Mouse (Mus musculus): ENCODE measurements around the gene Ifit1bl2.
"Not testable (repeated sequence)": the region's sequence is repeated elsewhere in the genome, so short reads cannot be mapped to it uniquely, and the experiment has no call there.

The Ifit1bl2 gene

DNA sequence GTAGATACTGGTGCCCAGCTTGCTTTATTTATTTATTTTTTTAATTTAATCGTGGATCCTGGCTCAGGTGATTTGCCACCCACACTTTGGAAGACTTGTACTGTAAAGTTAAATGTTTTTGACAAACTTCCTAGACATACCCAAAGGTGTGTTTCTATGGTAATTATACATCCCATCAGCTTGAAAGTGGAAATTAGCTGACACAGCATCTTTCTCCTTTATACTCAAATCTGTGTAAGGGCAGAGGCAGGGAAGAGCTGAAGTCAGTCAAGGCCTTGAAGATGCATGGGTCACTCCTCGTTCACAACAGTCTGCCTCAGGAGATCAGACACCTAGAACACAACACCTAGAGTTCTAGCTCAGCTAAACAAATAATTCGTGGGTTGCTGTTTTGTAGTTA is 30.4 kb downstream of the Ifit1bl2 start:
- DNase-seq (ENCODE audit: low spot score): not testable (repeated sequence)

DNA sequence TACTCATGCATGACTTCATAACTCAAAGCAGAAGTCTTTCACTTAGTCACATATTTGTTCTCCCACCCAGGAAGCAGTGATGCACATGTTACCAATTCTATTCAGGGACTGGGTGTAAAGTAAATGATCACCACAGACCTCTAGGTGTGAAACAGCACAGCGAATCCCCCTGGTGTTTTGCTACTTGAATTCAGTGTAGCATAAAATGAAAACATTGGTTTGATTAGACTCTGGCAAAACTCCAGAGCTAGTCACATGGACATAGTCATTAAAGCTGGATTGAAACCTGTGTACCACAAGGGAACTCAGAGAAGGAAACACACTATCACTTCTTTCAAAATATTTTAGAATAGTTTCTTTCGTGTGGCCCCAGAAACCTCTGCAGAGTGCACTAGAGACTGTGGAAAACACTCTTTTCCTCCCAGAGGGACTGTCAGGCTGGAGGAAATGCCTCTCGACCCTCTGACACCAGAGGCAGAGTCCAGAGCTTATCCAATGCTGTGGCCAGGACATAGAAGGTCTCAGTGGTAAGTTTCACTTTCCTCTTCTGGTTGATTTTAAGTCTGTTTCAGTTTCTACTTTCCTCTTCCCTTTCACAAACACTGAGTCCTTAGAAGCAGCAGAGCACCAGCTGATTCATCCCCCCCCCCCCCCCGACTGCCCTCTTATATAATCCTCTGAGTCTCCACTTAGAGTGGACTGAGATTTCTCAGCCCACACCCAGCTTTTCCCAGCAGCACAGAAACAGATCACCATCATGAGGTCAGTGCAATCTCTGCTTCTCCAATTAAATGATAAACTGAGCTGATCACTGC is 33.1 kb downstream of the Ifit1bl2 start, which contains the start of gene Ifit3b:
TSS of gene Ifit3b (plus strand) at position 734 of the 815 bp plus-strand sequence.
- not testable (repeated sequence) for DNase-seq (ENCODE audit: low spot score)

DNA sequence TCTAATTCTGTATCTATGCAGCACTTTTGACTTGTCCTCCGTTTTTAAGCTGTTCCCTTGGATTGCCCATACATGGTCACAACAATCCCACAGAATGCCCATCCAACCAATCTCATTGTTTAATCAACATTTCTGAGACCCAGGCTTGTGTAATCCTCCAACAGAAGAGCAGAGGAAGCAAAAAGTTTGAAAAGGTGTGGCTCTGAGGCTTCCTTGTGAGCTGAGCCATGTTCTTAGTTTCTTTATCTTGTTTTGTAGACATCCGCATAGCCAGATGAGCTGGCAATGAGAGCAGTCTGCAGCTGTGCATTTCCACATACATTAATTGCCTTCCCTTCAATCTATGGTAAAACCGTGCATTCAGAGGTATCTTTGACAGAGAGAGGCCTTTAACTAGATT is 35.1 kb downstream of the Ifit1bl2 start:
- DNase-seq (ENCODE audit: low spot score): no peak

DNA sequence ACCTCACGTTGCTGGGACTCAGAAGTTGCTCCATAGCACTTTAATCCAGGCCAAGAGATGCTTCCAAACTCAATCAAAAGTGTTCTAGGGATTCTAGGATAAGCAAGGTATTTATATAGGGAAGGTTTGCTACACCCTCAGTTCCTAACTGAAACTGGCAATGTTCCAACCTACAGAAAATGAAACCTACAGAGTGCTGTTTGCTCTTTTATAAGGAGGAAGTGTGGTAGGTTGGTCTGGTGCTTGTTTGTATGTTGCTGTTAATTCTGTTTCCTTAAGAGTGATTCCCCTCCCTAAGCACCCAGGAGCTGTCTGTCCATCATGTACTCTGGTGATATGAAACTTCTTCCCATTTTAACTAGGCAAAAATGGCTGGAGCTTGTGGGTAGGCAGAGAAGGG is 38.7 kb downstream of the Ifit1bl2 start, which contains the start of gene Ifit1bl1:
TSS of gene Ifit1bl1 (minus strand) at position 69 of the 400 bp plus-strand sequence.
- DNase-seq (ENCODE audit: low spot score): not testable (repeated sequence)

DNA sequence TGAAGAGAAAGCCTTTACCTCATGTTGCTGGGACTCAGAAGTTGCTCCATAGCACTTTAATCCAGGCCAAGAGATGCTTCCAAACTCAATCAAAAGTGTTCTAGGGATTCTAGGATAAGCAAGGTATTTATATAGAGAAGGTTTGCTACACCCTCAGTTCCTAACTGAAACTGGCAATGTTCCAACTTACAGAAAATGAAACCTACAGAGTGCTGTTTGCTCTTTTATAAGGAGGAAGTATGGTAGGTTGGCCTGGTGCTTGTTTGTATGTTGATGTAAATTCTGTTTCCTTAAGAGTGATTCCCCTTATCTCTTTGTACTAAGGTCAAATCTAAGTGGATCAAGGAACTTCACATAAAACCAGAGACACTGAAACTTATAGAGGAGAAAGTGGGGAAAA is 41.3 kb downstream of the Ifit1bl2 start:
- not testable (repeated sequence) for DNase-seq (ENCODE audit: low spot score)

DNA sequence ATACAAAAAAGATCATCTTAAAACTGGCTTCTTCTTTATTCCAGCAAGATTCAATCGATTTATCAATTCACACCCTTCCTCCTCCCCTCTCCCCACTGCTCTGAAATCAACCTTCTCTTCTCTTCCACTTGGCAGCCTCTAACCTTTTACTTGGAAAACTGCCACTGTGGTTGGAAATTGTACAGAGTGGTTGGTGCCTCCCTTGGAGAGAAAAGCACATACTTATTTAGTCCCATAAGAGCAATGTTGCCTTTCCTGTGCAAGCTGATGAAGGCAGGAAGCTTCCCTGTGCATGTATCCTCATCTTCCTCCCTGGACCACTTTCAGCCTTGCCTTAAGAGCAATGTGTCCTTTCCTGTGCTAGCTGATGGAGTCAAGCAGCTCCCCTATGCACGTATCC is 42.2 kb downstream of the Ifit1bl2 start:
- no peak for DNase-seq (ENCODE audit: low spot score)

DNA sequence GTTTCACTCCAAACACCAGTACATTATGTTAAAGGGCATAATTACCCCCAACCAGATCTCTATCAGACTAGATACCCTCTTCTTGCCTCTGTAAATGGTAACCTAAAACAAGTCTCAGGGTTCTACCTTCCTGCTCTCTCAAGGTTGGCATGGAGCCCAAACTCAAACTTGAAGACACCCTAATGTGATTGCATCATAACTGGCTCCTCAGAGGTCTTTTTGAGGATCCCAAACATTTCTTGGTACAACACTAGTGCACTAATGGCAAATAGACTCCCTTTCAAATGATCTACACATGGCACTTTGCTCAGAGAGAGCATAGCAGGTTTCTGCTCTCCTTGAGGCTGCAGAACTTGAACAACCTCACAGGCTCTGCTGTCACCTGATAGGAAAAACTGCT is 43.7 kb downstream of the Ifit1bl2 start:
- no peak for DNase-seq (ENCODE audit: low spot score)

DNA sequence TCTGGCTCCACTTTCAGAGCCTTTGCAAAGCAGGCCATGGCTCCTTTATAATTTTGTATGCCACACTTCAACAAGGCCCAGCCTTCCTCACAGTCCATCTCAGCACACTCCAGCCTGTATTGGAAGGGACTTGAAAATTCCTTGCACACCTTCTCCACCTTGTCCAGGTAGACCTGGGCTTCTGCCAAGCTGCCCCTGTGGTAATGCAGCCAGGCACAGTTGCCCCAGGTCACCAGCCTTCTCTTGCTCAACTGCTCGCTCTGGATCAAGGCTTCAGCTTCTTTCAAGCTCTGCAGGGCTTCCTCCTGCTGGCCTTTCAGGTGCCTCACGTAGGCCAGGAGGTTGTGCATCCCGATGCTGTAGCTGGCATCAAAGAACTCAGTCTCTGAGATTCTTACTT is 46.0 kb downstream of the Ifit1bl2 start:
- not testable (repeated sequence) for DNase-seq (ENCODE audit: low spot score)

DNA sequence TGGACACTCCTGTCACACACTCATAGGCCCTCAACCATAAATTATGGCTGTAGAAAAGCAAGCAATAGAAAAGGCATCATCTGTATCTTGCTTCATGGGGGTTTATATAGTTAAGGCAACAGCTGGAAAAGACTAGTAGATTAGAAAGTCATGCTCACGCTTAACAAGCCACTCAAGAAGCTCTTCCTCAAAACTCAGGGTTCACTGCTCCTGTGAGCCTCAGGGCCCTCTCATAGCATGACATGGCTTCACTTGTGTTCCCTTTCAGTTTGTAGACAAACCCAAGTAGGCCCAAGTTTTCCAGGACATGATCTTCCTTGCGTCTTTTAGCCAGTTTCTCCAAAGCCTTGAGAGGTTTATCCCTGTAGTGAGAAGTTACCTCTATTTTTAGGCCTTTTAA is 47.1 kb downstream of the Ifit1bl2 start:
- no peak for DNase-seq (ENCODE audit: low spot score)

DNA sequence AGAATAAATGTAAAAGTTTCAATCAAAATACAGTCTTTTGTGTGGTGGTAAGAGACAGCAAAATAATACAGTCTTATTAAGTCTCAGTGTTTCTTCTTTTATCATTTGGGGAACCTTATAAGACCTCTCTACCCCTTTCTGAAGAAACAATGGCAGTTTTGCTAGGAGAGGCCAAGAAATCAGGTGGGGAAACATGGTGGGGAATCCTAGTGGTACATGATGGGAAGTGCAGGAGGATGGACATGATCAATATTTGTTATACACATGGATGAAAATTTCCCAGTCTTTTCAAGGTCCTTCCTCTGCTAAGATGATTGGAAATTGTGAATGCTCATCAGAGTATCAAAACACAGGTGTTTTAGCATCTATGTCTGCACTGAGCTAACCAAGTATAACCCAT is 51.6 kb downstream of the Ifit1bl2 start:
- no peak for DNase-seq (ENCODE audit: low spot score)

DNA sequence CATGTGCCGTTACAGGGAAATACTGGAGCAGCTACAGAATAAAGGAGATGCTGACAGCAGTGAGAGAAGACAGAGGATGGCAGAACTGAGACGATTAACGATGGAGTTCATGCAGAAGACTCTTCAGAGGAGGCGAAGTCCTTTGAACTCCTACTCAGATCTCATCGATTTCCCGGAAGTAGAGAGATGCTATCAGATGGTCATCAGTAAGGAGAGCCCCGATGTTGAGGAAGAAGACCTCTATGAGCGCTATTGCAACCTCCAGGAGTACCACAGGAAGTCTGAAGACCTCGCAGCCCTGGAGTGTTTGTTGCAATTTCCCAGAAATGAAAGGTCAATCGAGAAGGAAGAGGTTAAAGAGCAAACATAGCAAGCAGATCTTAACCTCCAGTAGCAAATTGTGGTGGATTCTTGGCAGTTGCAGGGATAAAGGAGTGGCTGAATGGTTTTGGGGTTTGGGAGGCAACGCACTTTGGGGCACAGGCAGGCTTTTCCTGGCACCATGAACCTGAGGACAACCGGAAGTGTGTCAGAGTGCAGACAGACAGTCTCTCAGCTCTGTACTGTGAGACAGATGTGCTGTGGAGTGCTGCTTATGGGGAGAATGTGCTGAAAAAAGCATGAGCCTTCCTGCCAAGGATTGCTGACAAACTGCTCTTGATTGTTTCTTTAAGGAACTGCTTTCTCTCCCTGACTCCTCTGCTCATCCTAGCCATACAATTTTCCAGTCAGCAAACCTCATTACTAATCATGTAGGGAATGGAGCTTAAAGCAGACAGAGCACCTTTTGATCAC is 52.4 kb downstream of the Ifit1bl2 start:
- DNase-seq (ENCODE audit: low spot score): not testable (repeated sequence)

DNA sequence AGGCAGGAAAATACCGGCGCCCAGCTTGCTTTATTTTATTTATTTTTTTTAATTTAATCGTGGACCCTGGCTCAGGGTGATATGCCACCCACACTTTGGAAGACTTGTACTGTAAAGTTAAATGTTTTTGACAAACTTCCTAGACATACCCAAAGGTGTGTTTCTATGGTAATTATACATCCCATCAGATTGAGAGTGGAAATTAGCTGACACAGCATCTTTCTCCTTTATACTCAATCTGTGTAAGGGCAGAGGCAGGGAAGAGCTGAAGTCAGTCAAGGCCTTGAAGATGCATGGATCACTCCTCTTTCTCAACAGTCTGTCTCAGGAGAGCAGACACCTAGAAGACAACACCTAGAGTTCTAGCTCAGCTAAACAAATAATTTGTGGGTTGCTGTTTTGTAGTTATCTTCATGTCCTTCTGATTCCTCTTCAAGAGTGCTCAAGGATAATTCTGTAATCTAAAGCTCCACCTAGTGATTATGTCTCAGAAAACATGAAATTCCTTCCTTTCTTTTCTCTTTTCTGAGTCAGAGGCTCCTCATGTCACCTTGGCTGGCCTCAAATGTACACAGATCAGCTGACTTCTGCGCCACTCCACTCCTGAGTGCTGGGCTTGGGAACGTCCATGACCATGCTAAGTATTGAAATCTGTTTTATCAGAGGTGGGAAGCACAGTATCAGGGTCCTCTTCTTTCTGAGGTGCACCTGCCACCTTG is 54.6 kb downstream of the Ifit1bl2 start:
- DNase-seq (ENCODE audit: low spot score): not testable (repeated sequence)

DNA sequence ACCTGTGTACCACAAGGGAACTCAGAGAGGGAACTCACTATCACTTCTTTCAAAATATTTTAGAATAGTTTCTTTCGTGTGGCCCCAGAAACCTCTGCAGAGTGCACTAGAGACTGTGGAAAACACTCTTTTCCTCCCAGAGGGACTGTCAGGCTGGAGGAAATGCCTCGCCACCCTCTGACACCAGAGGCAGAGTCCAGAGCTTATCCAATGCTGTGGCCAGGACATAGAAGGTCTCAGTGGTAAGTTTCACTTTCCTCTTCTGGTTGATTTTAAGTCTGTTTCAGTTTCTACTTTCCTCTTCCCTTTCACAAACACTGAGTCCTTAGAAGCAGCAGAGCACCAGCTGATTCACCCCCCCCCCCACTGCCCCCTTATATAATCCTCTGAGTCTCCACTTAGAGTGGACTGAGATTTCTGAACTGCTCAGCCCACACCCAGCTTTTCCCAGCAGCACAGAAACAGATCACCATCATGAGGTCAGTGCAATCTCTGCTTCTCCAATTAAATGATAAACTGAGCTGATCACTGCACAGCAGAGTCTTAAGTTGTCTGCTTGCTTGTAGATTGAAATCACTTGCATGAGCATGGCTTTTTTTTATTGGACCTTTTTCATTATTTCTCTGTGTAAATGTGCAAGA is 57.3 kb downstream of the Ifit1bl2 start, which contains the start of gene Ifit3:
TSS of gene Ifit3 (plus strand) at position 406 of the 641 bp plus-strand sequence.
- DNase-seq (ENCODE audit: low spot score): not testable (repeated sequence)

DNA sequence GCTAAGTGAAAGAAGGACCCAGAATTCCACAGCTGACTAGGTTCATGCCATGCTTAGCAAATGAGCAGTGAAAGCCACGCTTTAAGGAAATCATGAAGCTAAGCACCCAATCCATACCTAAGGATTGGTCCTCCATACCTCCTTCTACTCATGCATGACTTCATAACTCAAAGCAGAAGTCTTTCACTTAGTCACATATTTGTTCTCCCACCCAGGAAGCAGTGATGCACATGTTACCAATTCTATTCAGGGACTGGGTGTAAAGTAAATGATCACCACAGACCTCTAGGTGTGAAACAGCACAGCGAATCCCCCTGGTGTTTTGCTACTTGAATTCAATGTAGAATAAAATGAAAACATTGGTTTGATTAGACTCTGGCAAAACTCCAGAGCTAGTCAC is 57.8 kb downstream of the Ifit1bl2 start:
- DNase-seq (ENCODE audit: low spot score): not testable (repeated sequence)

DNA sequence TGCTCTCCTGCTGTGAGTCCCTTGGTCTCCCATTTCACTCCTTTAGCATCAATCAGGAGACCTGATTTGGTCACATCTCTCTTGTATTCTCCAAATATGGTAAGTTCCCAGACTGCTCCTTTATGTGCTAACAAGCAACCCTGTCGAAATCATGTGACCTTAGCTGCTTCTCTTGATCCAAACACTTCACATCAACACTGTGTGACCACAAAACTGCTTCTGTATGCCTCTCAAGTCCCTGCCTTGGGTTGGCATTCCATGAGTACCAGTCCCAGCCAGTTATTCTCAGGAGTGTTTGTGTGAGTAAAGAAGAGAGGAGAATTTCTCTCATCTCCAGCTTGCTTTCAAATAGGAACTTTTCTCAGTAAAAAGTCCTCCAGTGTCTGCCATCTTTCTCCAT is 63.4 kb downstream of the Ifit1bl2 start:
- no peak for DNase-seq (ENCODE audit: low spot score)

DNA sequence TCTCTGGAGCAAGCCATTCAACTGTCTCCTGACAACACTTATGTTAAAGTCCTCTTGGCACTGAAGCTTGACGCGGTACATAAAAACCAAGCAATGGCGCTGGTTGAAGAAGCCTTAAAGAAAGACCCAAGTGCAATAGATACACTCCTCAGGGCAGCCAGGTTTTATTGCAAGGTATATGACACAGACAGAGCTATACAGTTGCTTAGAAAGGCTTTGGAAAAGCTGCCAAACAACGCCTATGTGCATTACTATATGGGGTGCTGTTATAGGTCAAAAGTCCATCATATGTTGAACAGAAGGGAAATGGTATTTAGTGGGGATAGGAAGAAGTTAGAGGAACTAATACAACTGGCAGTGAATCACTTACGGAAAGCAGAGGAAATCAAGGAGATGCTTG is 66.9 kb downstream of the Ifit1bl2 start:
- DNase-seq (ENCODE audit: low spot score): no peak

DNA sequence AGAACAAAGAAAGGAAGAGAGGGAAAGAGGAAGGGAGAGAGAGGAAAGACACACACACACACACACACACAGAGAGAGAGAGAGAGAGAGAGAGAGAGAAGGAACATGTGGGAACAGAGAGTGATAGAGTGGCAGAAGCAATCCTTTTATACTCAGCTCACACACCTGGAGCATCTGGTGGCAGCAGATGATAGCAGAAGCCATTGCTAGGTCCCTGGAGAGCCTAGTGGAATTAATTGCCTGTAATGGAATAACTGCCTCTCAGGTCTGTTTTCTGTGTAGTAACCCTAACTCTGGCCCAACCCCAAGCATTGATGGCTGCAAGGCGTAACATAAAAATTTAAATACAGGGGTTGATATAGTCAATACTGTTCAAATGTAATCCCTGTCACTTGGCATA is 69.5 kb downstream of the Ifit1bl2 start:
- no peak for DNase-seq (ENCODE audit: low spot score)

DNA sequence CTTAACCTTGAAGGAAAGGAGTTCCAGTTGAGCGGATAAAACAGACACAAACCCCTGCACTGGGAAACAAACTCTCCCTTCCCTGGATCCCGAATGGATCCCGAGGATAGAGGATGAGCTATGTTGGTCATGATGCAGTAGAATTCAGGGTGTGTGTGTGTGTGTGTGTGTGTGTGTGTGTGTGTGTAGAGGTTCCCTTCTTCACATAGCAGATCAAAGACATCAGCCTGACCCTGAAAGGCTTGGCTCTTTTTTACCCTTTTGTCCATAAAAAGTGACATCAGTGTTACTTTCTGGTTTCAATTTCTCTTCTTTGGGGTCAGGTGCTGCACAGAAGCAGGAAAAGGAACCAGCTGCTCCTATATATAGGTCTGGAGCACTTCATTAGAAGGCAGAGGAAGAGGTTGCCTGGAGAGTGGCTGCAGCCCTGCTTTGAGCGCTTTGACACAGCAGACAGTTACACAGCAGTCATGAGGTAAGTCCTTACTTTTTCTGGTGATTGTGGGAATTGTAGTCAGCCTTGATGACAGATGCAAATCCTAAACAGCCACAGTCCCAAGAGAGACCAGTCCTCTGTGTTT is 70.6 kb downstream of the Ifit1bl2 start:
- no peak for DNase-seq (ENCODE audit: low spot score)

DNA sequence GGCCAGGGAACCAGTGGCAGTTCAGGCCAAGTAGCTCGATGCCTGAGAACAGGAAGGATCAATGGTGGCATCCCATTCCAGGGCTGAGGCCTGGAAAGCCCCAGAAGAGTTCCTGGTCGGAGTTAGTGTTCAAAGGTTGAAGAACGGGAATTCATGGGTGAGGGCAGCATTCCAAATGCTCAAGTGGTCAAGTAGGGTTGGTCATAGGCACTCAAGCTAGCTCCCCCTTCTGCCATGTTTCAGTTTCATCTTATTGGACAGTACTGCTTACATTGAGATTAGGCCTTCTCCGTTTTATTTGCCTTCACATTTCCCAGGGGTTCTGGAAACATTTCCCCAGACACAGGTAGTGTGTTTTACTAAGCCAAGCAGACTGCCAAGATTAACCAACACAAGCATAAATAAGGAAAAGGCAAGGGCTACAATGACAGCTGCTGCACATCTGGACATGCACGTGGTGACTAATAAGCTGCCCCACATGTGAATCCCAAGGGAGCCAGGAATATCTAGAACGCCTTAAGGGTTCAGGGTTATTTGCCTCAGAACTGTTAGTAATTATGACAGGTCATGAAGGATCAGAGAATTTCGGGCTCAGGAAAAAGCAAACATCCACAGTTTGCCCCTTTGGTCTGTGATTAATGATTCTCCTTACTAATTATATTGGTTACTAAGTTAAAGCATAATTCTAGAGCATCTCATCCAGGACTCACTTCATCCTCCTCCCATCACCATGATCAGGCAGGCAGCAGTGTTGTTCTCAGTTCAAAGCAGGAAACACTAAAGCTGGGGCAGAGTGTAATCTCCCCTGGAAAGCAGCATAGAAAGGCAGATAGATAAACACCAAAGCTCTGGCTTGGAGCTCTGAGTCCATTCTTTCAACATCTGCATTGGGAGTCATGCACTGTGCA is 71.3 kb downstream of the Ifit1bl2 start:
- no peak for DNase-seq (ENCODE audit: low spot score)
